Mouse (Mus musculus) midbrain, postnatal 0 days (tissue): Measurements from ENCODE around the gene Filip1l. TPM values are rescaled to one million over a fixed set of nuclear protein-coding genes. Genes with fewer than 3 reads are reported as not detected.

Experiments
- ATAC-seq: fragments of 200-750 bp; cut with Nextera tagmentation; 2 replicates; pipeline ENCODE4 v1.8.0; 2017; ENCODE audit warnings: moderate number of reproducible peaks, mild to moderate bottlenecking, moderate TSS enrichment, moderate library complexity; ENCODE audit not compliant: low FRiP score
- DNase-seq: peaks from one replicate; pipeline ENCODE4 v3.0.0-alpha.2; 2015; ENCODE audit warnings: low spot score
- H3K27ac ChIP-seq: fragments of 300-500 bp; sonication (generic); 2 replicates; pipeline ENCODE4 v1.5.1; 2014; ENCODE audit warnings: low read depth, mild to moderate bottlenecking, low read length, mixed read lengths
- H3K27me3 ChIP-seq: fragments of 300-500 bp; sonication (generic); 2 replicates; pipeline ENCODE4 v1.6.1; 2014; ENCODE audit warnings: low read length, control low read depth, mixed read lengths; ENCODE audit not compliant: insufficient read depth
- H3K36me3 ChIP-seq: fragments of 300-500 bp; sonication (generic); 2 replicates; pipeline ENCODE4 v1.6.1; 2014; ENCODE audit warnings: low read length, control low read depth, mixed read lengths; ENCODE audit not compliant: insufficient read depth
- H3K4me1 ChIP-seq: fragments of 300-500 bp; sonication (generic); 2 replicates; pipeline ENCODE4 v1.6.1; 2014; ENCODE audit warnings: mild to moderate bottlenecking, control low read depth, antibody characterized with exemption, low read length, mixed read lengths; ENCODE audit not compliant: insufficient read depth
- H3K4me2 ChIP-seq: fragments of 300-500 bp; sonication (generic); 2 replicates; pipeline ENCODE4 v1.6.1; 2014; ENCODE audit warnings: low read depth, mild to moderate bottlenecking, low read length, mixed read lengths; ENCODE audit not compliant: poor library complexity, severe bottlenecking
- H3K4me3 ChIP-seq: fragments of 300-500 bp; sonication (generic); 2 replicates; pipeline ENCODE4 v1.5.1; 2014; ENCODE audit warnings: low read depth, mild to moderate bottlenecking, low read length, moderate library complexity
- H3K9ac ChIP-seq: fragments of 300-500 bp; sonication (generic); replicated peaks from 2 replicates; pipeline ENCODE4 v1.6.1; 2014; ENCODE audit warnings: mild to moderate bottlenecking, low read length, moderate library complexity, mixed read lengths; ENCODE audit not compliant: poor library complexity, severe bottlenecking
- H3K9me3 ChIP-seq: fragments of 300-500 bp; sonication (generic); 2 replicates; pipeline ENCODE4 v1.6.1; 2016; ENCODE audit warnings: low read length, control low read depth
- CTCF ChIP-seq: IDR thresholded peaks from 2 replicates; pipeline ENCODE4 v1.5.1; 2016; ENCODE audit warnings: antibody characterized with exemption, mild to moderate bottlenecking
- WGBS: fragments of 180-500 bp; shearing (Covaris S2); extraction: QIAGEN DNeasy Blood & Tissue Kit; methylation state at CpG from one replicate; pipeline ENCODE4 v1.1.7; 2014; 5-methylcytosine and 5-hydroxymethylcytosine counted together
- polyA plus RNA-seq: library from polyadenylated mRNA; unstranded; fragments of >200 nt; fragmentation: Nextera tagmentation; extraction: Ambion mirVana; gene quantifications from 2 replicates; pipeline ENCODE4 v1.2.1, GENCODE M21; 2015
- total RNA-seq: library from RNA; depleted of rRNA; stranded (reverse); fragments of >200 nt; gene quantifications from 2 replicates; pipeline ENCODE4 v1.2.3, GENCODE M21; 2014

Gene Filip1l
- total and polyA plus RNA-seq, 2 experiments from 2014 or later, result 1.9 to 2.2 TPM

GRCm38 (mm10) chr16:57550817-57551216, 197.9 kb downstream of the Filip1l start:
- no peak overlapping the region for H3K4me3 ChIP-seq
- H3K4me2 ChIP-seq, result no peak overlapping the region
- H3K36me3 ChIP-seq, result no peaks in the 10 kb centered on the region
- H3K27ac ChIP-seq, result no peak overlapping the region
- 61% methylated on average over 2 of the region's 2 CpGs for WGBS
- ATAC-seq (no peak), DNase-seq (no peak)
- no peaks in the 10 kb centered on the region for H3K9me3 ChIP-seq
- TF ChIP-seq CTCF, result no peak
- no peaks in the 10 kb centered on the region for H3K4me1 ChIP-seq
- 0 out of 2 replicates have a peak, but pooled peaks cover 3% of the 10 kb centered on the region for H3K27me3 ChIP-seq
- no peak overlapping the region for H3K9ac ChIP-seq

- WGBS, result 76% methylated on average over 2 of the region's 2 CpGs
- no peak overlapping the region for H3K4me2 ChIP-seq
- ATAC-seq (no peak), DNase-seq (no peak)
- no peaks in the 10 kb centered on the region for H3K9me3 ChIP-seq
- no peak overlapping the region for H3K9ac ChIP-seq
- no peak overlapping the region for H3K27ac ChIP-seq
- 0 out of 2 replicates have a peak, but pooled peaks cover 3% of the 10 kb centered on the region for H3K27me3 ChIP-seq
- no peak overlapping the region for H3K4me3 ChIP-seq
- no peaks in the 10 kb centered on the region for H3K36me3 ChIP-seq
- no peaks in the 10 kb centered on the region for H3K4me1 ChIP-seq
- TF ChIP-seq CTCF, result no peak
Measured at GRCm38 (mm10) chr16:57551617-57552016, 198.7 kb downstream of the Filip1l start.

GRCm38 (mm10) chr16:57552709-57553108, 199.8 kb downstream of the Filip1l start:
- Histone ChIP-seq H3K9ac (no peak overlapping the region), H3K9me3 (no peaks in the 10 kb centered on the region), H3K4me3 (no peak overlapping the region), H3K27me3 (0 out of 2 replicates have a peak, but pooled peaks cover 3% of the 10 kb centered on the region), H3K36me3 (no peaks in the 10 kb centered on the region), H3K27ac (no peak overlapping the region), H3K4me1 (no peaks in the 10 kb centered on the region), H3K4me2 (no peak overlapping the region)
- DNase-seq, result no peak
- no peak for ATAC-seq
- WGBS, result 84% methylated on average over 5 of the region's 5 CpGs
- no peak for TF ChIP-seq CTCF

GRCm38 (mm10) chr16:57553235-57553634, 200.3 kb downstream of the Filip1l start:
- no peak overlapping the region for H3K27ac ChIP-seq
- TF ChIP-seq CTCF, result no peak
- 0 out of 2 replicates have a peak, but pooled peaks cover 3% of the 10 kb centered on the region for H3K27me3 ChIP-seq
- ATAC-seq (no peak), DNase-seq (no peak)
- H3K9me3 ChIP-seq, result no peaks in the 10 kb centered on the region
- no peaks in the 10 kb centered on the region for H3K4me1 ChIP-seq
- no peak overlapping the region for H3K4me3 ChIP-seq
- H3K9ac ChIP-seq, result no peak overlapping the region
- H3K36me3 ChIP-seq, result no peaks in the 10 kb centered on the region
- no peak overlapping the region for H3K4me2 ChIP-seq

GRCm38 (mm10) chr16:57554886-57555400, 202.1 kb downstream of the Filip1l start:
- ATAC-seq (no peak), DNase-seq (no peak)
- no peaks in the 10 kb centered on the region for H3K36me3 ChIP-seq
- WGBS, result 68% methylated on average over 6 of the region's 6 CpGs
- H3K27me3 ChIP-seq, result 0 out of 2 replicates have a peak, but pooled peaks cover under 1% of the 10 kb centered on the region
- H3K4me2 ChIP-seq, result no peak overlapping the region
- no peak overlapping the region for H3K27ac ChIP-seq
- no peak for TF ChIP-seq CTCF
- H3K4me3 ChIP-seq, result no peak overlapping the region
- H3K4me1 ChIP-seq, result no peaks in the 10 kb centered on the region
- H3K9ac ChIP-seq, result no peak overlapping the region
- no peaks in the 10 kb centered on the region for H3K9me3 ChIP-seq

- no peak for ATAC-seq
- Histone ChIP-seq H3K4me2 (no peak overlapping the region), H3K27me3 (no peaks in the 10 kb centered on the region), H3K9me3 (no peaks in the 10 kb centered on the region), H3K9ac (no peak overlapping the region), H3K4me3 (no peak overlapping the region), H3K27ac (no peak overlapping the region), H3K36me3 (no peaks in the 10 kb centered on the region), H3K4me1 (no peaks in the 10 kb centered on the region)
- DNase-seq, result no peak
- TF ChIP-seq CTCF, result no peak
- 56% methylated on average over 4 of the region's 4 CpGs for WGBS
Measured at GRCm38 (mm10) chr16:57555667-57556066, 202.8 kb downstream of the Filip1l start.
